Mouse (Mus musculus) layer of hippocampus, adult 9-10 months (tissue): ENCODE measurements around the gene Dgkg.

ENCODE experiments used
- DNase-seq: peaks from one replicate; pipeline ENCODE4 v3.0.0; 2022; ENCODE audit warnings: low spot score

Dgkg gene

GRCm38 (mm10) chr16:22545799-22546198 lies 111.2 kb downstream of the Dgkg start:
- DNase-seq: no peak

GRCm38 (mm10) chr16:22545016-22545561 lies 111.9 kb downstream of the Dgkg start:
- peak; percentile 78 for DNase-seq

- no peak for DNase-seq
Measured at GRCm38 (mm10) chr16:22542691-22543141, 114.3 kb downstream of the Dgkg start.

- no peak for DNase-seq
Measured at GRCm38 (mm10) chr16:22539275-22539674, 117.7 kb downstream of the Dgkg start.

GRCm38 (mm10) chr16:22536581-22537160 lies 120.3 kb downstream of the Dgkg start:
- DNase-seq: no peak

- DNase-seq: no peak
Measured at GRCm38 (mm10) chr16:22533087-22533486, 123.9 kb downstream of the Dgkg start.

GRCm38 (mm10) chr16:22531834-22532233 lies 125.2 kb downstream of the Dgkg start:
- DNase-seq: no peak

- no peak for DNase-seq
Measured at GRCm38 (mm10) chr16:22531041-22531440, 126.0 kb downstream of the Dgkg start.

- DNase-seq: no peak
Measured at GRCm38 (mm10) chr16:22527499-22527939, 129.5 kb downstream of the Dgkg start.

- no peak for DNase-seq
Measured at GRCm38 (mm10) chr16:22526386-22526785, 130.6 kb downstream of the Dgkg start.

GRCm38 (mm10) chr16:22517431-22518384 lies 139.3 kb downstream of the Dgkg start:
- no peak for DNase-seq

GRCm38 (mm10) chr16:22515476-22515875 lies 141.5 kb downstream of the Dgkg start:
- DNase-seq: no peak

- no peak for DNase-seq
Measured at GRCm38 (mm10) chr16:22510861-22511637, 146.0 kb downstream of the Dgkg start.

- DNase-seq: no peak
Measured at GRCm38 (mm10) chr16:22508936-22509563, 148.0 kb downstream of the Dgkg start.

- no peak for DNase-seq
Measured at GRCm38 (mm10) chr16:22505656-22506055, 151.4 kb downstream of the Dgkg start.

GRCm38 (mm10) chr16:22504851-22505250 lies 152.2 kb downstream of the Dgkg start:
- DNase-seq: no peak

GRCm38 (mm10) chr16:22504049-22504448 lies 153.0 kb downstream of the Dgkg start:
- no peak for DNase-seq

GRCm38 (mm10) chr16:22503467-22503866 lies 153.6 kb downstream of the Dgkg start:
- DNase-seq: no peak

GRCm38 (mm10) chr16:22501855-22502254 lies 155.2 kb downstream of the Dgkg start:
- no peak for DNase-seq

- no peak for DNase-seq
Measured at GRCm38 (mm10) chr16:22500561-22500960, 156.5 kb downstream of the Dgkg start.

GRCm38 (mm10) chr16:22499951-22500350 lies 157.1 kb downstream of the Dgkg start:
- no peak for DNase-seq

- no peak for DNase-seq
Measured at GRCm38 (mm10) chr16:22499447-22499846, 157.6 kb downstream of the Dgkg start.
